Mouse (Mus musculus) forebrain, embryonic 12.5 days (tissue): ENCODE results near the gene Myocd. TPM values are rescaled to one million over a fixed set of nuclear protein-coding genes. Genes with fewer than 3 reads are reported as not detected.

Experiments used
- ATAC-seq: fragments of 200-750 bp; cut with Nextera tagmentation; 2 replicates; pipeline ENCODE4 v1.8.0; 2017; ENCODE audit warnings: moderate TSS enrichment; ENCODE audit not compliant: low FRiP score
- H3K27ac ChIP-seq: fragments of 300-500 bp; sonication (generic); 2 replicates; pipeline ENCODE4 v1.5.1; 2016; ENCODE audit warnings: mild to moderate bottlenecking
- H3K27me3 ChIP-seq: fragments of 300-500 bp; sonication (generic); 2 replicates; pipeline ENCODE4 v1.6.1; 2016; ENCODE audit warnings: mild to moderate bottlenecking
- H3K36me3 ChIP-seq: fragments of 300-500 bp; sonication (generic); replicated peaks from 2 replicates; pipeline ENCODE4 v1.6.1; 2016; ENCODE audit warnings: mild to moderate bottlenecking
- H3K4me1 ChIP-seq: fragments of 300-500 bp; sonication (generic); 2 replicates; pipeline ENCODE4 v1.6.1; 2016
- H3K4me2 ChIP-seq: fragments of 300-500 bp; sonication (generic); 2 replicates; pipeline ENCODE4 v1.6.1; 2016; ENCODE audit warnings: mild to moderate bottlenecking, moderate library complexity
- H3K4me3 ChIP-seq: fragments of 300-500 bp; sonication (generic); replicated peaks from 2 replicates; pipeline ENCODE4 v1.5.1; 2016; ENCODE audit warnings: mild to moderate bottlenecking
- H3K9ac ChIP-seq: fragments of 300-500 bp; sonication (generic); 2 replicates; pipeline ENCODE4 v1.6.1; 2016; ENCODE audit warnings: mild to moderate bottlenecking
- H3K9me3 ChIP-seq: fragments of 300-500 bp; sonication (generic); 2 replicates; pipeline ENCODE4 v1.6.1; 2016
- WGBS: fragments of 180-500 bp; shearing (Covaris S2); methylation state at CpG from one replicate; pipeline ENCODE4 v1.1.7; 2016; 5-methylcytosine and 5-hydroxymethylcytosine counted together
- polyA plus RNA-seq: library from polyadenylated mRNA; unstranded; fragments of >200 nt; fragmentation: Nextera tagmentation; extraction: Ambion mirVana; gene quantifications from 2 replicates; pipeline ENCODE4 v1.2.1, GENCODE M21; 2016

The Myocd gene
- polyA plus RNA-seq, 1 experiment from 2014 or later: 0.31 TPM

DNA sequence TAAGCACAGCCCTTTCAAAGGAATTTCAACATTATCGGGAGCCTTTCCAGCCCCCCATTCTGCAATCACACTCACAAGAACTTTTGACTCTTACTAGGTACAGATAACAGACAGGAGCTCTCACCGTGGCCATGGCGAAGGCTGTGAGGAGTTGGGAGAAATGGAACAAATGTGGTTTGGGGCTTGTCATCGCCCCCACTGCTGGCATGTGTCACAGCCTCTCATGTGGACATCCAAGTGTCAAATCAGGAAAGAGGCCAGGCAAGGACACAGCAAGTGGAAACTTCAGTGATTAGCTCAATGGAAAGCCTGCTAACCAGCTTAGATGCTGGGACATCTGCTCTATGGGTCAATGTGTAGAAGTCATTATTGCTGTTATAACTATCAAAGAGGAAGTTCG lies 64.5 kb downstream of the Myocd start:
- Histone ChIP-seq H3K36me3 (no peaks in the 10 kb centered on the region), H3K9me3 (no peaks in the 10 kb centered on the region), H3K4me3 (no peak overlapping the region), H3K27ac (no peak overlapping the region), H3K9ac (no peak overlapping the region), H3K27me3 (no peaks in the 10 kb centered on the region), H3K4me2 (no peak overlapping the region), H3K4me1 (peaks cover 11% of the 10 kb centered on the region)
- WGBS: 86% methylated on average over 5 of the region's 5 CpGs
- no peak for ATAC-seq

DNA sequence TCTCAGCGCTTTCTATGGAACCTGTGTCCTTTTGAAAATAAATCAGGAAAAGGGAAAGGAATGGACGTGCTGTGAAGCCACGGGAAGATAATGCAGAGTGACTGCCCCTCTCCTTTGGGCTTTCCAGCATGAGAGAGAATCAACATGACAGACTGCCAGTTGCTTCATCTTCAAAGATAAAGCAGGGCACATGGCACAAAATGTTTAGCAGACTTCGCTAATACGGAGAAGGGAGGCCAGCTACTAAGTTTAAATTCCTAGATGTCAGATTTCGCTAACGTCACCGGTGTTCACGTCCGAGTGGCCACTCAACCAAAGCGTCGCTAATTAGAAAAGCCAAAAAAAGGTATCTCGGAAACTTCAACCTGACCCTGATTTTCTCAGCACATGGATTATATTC lies 65.1 kb downstream of the Myocd start:
- Histone ChIP-seq H3K4me3 (no peak overlapping the region), H3K9ac (no peak overlapping the region), H3K27ac (no peak overlapping the region), H3K4me2 (no peak overlapping the region), H3K4me1 (peaks cover 11% of the 10 kb centered on the region), H3K9me3 (no peaks in the 10 kb centered on the region), H3K27me3 (no peaks in the 10 kb centered on the region), H3K36me3 (no peaks in the 10 kb centered on the region)
- no peak for ATAC-seq
- WGBS: 82% methylated on average over 13 of the region's 13 CpGs

DNA sequence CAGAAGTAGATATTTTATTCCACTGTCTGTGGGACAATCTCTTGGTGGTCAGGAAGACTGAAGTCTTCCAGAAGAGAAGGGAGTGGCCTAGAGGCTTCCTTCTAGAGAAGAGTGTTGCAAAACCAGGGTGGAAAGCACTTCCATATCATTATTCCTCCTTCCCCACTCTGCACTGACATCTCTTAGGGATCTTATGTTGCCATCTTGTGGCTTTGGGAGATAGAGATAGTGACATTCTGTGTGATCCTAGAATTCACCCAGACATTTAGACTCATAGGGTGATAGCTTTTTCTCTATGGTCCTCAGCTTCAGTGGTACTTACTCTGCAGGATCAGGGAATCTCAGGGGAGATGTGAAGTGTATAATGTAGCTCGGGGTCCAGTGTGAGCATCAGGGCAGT lies 66.8 kb downstream of the Myocd start:
- ATAC-seq: no peak

DNA sequence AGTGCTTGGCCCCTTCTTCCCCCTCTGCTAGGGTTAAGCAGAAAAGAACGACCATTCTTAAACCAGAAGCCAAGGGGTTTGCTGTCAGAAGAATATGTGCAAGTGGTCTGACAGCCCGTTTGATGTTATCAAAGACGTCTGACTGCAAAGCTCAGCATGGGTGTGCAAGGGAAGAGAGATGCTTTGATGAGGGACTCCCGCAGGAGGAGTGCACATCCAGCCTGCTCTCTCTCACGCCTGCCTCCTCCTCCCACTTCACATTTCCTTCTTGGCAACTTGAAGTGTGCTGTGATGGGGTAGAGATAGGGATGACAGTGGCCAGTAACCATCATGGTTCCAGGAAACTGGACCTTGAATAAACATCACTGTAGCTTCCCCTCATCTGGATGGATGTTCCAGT lies 67.6 kb downstream of the Myocd start:
- H3K36me3 ChIP-seq: no peaks in the 10 kb centered on the region
- H3K27me3 ChIP-seq: no peaks in the 10 kb centered on the region
- WGBS: 44% methylated on average over 5 of the region's 5 CpGs
- H3K4me1 ChIP-seq: peaks cover 11% of the 10 kb centered on the region
- no peak overlapping the region for H3K4me2 ChIP-seq
- no peak overlapping the region for H3K4me3 ChIP-seq
- no peaks in the 10 kb centered on the region for H3K9me3 ChIP-seq
- H3K9ac ChIP-seq: no peak overlapping the region
- ATAC-seq: no peak
- no peak overlapping the region for H3K27ac ChIP-seq

More for the DNA sequence above, 66.8 kb downstream of the Myocd start:
- H3K4me2 ChIP-seq: no peak overlapping the region
- H3K9ac ChIP-seq: no peak overlapping the region
- WGBS: 91% methylated on average over 1 of the region's 1 CpGs
- no peaks in the 10 kb centered on the region for H3K36me3 ChIP-seq
- no peak overlapping the region for H3K27ac ChIP-seq
- H3K4me1 ChIP-seq: peaks cover 11% of the 10 kb centered on the region
- no peaks in the 10 kb centered on the region for H3K27me3 ChIP-seq
- no peaks in the 10 kb centered on the region for H3K9me3 ChIP-seq
- H3K4me3 ChIP-seq: no peak overlapping the region

DNA sequence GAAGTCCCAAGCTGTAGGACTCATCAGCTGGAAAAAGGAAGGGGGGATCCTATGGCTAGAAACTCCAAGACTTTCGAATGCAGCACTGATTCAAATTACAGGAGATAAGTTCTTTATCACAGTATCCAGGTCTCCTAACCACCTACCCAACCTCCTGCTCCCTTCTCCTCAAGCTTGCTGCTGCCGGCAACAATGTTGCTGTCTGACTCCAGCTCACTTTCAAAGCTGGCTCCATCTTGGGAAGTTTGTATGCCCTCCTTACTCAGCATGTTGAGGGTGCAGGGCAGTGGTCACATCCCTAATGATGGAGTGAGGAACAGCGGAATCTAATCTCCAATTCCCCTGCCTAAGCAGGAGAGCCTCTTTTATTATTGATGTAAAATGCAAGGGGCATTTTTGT lies 71.8 kb downstream of the Myocd start:
- 86% methylated on average over 3 of the region's 3 CpGs for WGBS

DNA sequence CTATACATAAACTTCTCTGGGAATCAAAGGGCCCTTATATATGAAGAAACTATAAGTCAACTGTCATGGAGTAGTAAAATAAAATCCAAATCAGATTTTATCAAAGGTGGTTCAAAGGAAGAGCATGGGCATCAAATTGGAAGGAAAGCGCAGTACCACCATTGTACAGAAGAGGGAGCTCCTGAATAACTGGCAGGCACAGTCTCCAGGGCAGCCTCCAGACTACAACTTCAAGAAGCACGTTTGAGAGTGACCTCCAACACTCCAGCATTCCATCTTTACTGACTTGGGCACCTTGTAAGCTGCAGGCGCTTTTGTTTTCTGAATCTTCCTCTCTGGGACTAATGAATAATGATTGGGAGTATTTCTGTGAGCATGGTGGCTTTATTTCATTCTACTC lies 72.5 kb downstream of the Myocd start:
- H3K9me3 ChIP-seq: no peaks in the 10 kb centered on the region
- H3K36me3 ChIP-seq: no peaks in the 10 kb centered on the region
- WGBS: 5% methylated on average over 3 of the region's 3 CpGs
- H3K27me3 ChIP-seq: no peaks in the 10 kb centered on the region
- H3K27ac ChIP-seq: no peak overlapping the region
- peaks cover 5% of the 10 kb centered on the region; the same call in 1 of the 2 replicates for H3K4me1 ChIP-seq
- ATAC-seq: no peak; the same call in 1 of the 2 replicates
- no peak overlapping the region for H3K9ac ChIP-seq
- H3K4me3 ChIP-seq: no peak overlapping the region
- no peak overlapping the region for H3K4me2 ChIP-seq

More for the DNA sequence above, 71.8 kb downstream of the Myocd start:
- ATAC-seq: no peak
- H3K9ac ChIP-seq: no peak overlapping the region
- H3K27me3 ChIP-seq: no peaks in the 10 kb centered on the region
- peaks cover 5% of the 10 kb centered on the region; the same call in 1 of the 2 replicates for H3K4me1 ChIP-seq
- no peaks in the 10 kb centered on the region for H3K36me3 ChIP-seq
- no peak overlapping the region for H3K4me2 ChIP-seq
- H3K4me3 ChIP-seq: no peak overlapping the region
- H3K9me3 ChIP-seq: no peaks in the 10 kb centered on the region
- H3K27ac ChIP-seq: no peak overlapping the region

DNA sequence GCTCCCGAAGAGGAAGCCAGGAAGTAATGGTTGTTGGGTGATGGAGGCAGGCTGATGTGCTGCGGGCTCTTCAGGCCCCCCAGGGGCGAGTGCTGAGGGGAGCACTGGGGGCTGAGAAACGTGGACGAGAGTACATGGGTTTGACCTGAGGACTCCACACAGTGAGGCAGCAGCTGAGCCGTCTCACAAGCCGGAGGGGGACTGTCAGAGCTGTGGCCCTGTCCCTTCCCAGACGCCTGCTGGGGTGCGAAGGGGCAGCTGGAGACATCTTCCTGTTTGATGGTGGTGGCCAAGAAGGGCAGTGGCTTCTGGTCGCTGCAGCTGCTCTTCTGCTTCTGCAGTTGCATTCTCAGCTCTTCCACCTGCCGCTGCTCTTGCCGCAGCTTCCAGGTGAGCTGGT lies 82.8 kb downstream of the Myocd start:
- Histone ChIP-seq H3K27ac (no peak overlapping the region), H3K9me3 (no peaks in the 10 kb centered on the region), H3K4me1 (no peaks in the 10 kb centered on the region), H3K4me2 (no peak overlapping the region), H3K9ac (no peak overlapping the region), H3K36me3 (no peaks in the 10 kb centered on the region), H3K27me3 (no peaks in the 10 kb centered on the region), H3K4me3 (no peak overlapping the region)
- no peak for ATAC-seq
- 85% methylated on average over 12 of the region's 12 CpGs for WGBS

DNA sequence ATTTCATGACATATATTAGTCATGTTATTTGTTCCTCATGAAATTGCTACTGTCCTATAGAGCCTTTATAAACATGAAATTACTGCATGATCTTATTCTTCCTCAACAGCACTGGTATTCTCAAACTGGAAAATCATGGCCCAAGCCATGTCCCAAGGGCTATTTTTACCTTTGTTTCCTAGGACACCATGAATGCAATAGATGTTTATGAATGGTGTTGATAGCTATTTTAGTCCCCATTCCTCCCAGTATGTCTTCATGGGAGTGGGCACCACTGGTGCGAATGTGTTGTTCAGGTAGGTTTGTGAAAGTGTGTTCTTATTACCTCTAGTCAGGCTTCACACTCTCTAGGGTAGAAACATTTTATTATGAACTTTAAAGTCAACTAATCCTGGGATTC lies 84.7 kb downstream of the Myocd start:
- 89% methylated on average over 1 of the region's 1 CpGs for WGBS
- Histone ChIP-seq H3K4me2 (no peak overlapping the region), H3K4me1 (no peaks in the 10 kb centered on the region), H3K27me3 (no peaks in the 10 kb centered on the region), H3K9me3 (no peaks in the 10 kb centered on the region), H3K36me3 (no peaks in the 10 kb centered on the region), H3K4me3 (no peak overlapping the region), H3K9ac (no peak overlapping the region), H3K27ac (no peak overlapping the region)
- no peak for ATAC-seq

DNA sequence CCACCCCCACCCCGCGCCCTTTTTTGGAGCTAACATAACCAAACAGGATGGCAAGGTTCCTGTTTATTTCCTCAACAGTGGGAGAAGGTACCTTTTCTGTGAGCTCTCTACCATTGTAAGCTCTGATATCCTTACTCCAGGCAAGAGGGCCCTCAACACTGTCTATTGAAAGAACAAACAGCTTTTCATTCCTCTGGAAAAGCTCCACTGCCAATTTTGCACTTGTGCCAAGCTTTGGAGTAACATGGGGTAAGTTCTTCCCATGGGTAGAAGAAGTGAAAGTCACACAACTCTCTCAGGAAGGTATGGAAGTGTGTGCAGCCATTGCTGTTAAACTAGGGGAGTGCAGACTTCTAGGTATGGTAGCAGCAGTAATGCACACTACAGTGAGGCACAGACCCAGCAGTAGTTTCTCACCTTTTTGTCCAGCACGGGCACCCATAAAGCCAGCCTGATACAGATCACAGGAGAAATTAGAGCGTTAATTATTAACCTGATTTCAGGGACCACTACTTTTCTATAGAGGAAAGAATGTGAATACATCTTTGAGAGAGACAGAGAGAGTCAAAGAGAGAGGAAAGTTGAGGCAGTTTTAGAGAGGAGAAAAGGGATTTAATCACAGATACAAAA lies 99.6 kb downstream of the Myocd start:
- Histone ChIP-seq H3K9me3 (no peaks in the 10 kb centered on the region), H3K4me3 (no peak overlapping the region), H3K4me1 (no peaks in the 10 kb centered on the region), H3K27ac (no peak overlapping the region), H3K4me2 (no peak overlapping the region), H3K27me3 (no peaks in the 10 kb centered on the region), H3K9ac (no peak overlapping the region), H3K36me3 (no peaks in the 10 kb centered on the region)
- ATAC-seq: no peak
- WGBS: 91% methylated on average over 4 of the region's 4 CpGs

DNA sequence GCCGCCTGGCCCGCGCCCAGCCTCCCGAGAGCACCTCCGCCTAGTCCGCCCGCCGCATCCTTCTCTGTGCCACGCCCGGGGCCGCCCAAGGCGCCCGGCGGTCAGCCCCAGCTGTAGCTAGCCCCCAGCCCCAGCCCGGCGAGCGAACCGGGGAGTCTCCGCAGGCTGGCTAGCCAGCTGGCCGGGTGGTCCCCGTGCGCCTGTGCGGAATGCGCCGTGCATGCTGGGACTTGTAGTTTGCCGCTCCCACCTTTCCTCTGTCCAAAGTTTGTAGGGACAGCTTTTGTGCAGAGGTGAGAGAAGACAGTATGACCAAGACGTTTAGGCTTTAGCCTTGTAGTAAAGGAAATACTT lies 107.0 kb downstream of the Myocd start, which contains the start of gene Arhgap44:
Gene Arhgap44 (minus strand): TSS at position 195 of the 354 bp plus-strand sequence.
- Histone ChIP-seq H3K4me2 (peak within 1 kb of the TSS; percentile 91), H3K9me3 (no peaks in the 10 kb centered on the region), H3K4me3 (peak within 1 kb of the TSS; percentile 83), H3K27me3 (peaks cover 13% of the 10 kb centered on the region; the same call in 1 of the 2 replicates), H3K4me1 (peaks cover 9% of the 10 kb centered on the region), H3K9ac (peak within 1 kb of the TSS; percentile 88), H3K36me3 (no peaks in the 10 kb centered on the region), H3K27ac (no peak within 1 kb of the TSS)
- ATAC-seq: peak; percentile 97
- 0% methylated on average over 24 of the region's 27 CpGs for WGBS

DNA sequence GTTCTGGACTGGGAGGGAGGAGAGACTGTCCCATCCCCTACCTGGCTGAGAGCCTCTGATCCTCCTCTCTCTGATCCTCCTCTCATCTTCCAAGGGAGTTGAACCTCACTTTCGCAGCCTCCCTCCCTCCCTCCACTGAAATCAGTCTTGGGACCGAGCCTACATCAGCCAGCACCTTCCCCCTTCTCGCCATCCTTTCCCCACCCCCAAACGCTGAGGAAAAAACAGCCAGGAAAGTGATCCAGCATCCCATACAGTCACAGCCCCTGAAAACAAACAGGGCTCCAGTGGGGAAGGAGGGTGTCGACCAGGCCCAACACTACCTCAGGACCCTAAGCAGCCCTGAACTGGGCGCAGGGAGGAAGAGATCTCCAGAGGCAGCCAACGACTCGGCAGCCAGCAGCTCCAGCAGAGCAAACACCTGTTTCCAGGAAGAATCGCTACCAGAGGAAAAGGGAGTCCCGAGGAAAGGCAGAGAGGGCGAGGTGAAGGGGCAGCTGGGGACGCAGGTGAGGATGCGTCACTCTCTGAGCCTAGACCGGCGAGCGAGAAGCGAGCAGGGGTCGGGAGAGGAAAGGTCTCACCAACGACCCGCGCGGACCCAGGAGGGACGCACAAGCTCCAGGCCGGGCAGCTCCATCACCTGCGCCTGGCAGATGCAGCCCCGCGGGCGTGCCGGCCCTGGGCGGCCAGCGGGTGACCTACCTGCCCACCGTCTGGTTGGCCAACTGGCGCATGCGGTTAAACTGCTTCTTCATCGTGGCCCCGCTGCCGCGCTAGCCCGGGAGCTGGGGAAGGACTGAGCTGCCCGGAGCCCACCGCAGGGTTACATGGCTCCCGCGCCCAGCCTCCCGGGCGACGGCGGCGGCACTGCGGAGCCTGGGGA lies 107.7 kb downstream of the Myocd start:
- peak overlapping the region; percentile 88 for H3K9ac ChIP-seq
- ATAC-seq: peak; percentile 89
- H3K27ac ChIP-seq: no peak overlapping the region
- WGBS: under 1% methylated on average over 43 of the region's 49 CpGs
- no peaks in the 10 kb centered on the region for H3K36me3 ChIP-seq
- peak overlapping the region; percentile 91 for H3K4me2 ChIP-seq
- H3K27me3 ChIP-seq: peaks cover 13% of the 10 kb centered on the region; the same call in 1 of the 2 replicates
- H3K4me1 ChIP-seq: peaks cover 9% of the 10 kb centered on the region
- peak overlapping the region; percentile 83 for H3K4me3 ChIP-seq
- H3K9me3 ChIP-seq: no peaks in the 10 kb centered on the region

DNA sequence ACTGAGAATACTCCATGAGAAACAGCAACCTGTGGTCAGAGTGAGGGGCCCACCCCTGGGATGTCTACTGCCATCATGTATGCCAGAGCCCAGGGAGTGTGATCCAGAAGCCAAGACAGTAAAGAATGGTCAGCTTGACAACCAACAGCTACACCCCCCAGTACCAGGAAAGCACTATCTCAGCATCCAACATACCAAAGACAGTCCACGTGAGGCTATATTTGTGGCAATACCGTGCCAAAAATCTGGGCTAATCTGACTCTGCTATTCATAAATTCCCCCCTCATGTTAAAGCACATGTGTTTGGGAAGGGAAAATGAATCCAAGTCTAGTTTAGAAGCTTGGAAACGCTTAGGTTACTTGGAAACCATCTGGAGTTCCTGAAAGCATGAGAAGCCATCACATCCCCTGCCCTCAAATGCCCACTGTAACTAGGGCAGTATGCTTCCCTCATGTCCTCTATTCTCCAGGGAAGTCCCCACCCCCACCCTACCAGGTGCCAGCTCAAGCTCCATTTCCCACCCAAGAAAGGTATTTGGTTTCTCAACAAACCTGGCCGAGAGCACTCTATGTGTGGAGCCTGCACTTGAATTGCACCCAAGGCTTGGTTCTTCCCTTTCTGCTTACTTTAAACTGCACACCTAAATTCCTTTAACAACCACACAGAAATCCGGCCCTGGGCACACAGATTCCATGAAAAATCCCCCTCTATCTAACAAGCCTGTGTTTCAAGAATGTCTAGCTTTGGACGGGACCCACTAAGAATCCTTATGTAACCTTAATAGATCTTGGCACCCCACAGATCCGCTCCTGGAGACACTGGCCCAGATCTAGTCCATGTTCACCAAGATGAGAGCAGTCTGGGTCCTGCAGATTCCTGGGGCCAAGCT lies 108.6 kb downstream of the Myocd start:
- H3K4me1 ChIP-seq: peaks cover 9% of the 10 kb centered on the region
- H3K4me3 ChIP-seq: peak overlapping the region; percentile 83; the same call in 1 of the 2 replicates
- H3K9ac ChIP-seq: peak overlapping the region; percentile 88; the same call in 1 of the 2 replicates
- ATAC-seq: no peak
- no peaks in the 10 kb centered on the region for H3K9me3 ChIP-seq
- peaks cover 13% of the 10 kb centered on the region; the same call in 1 of the 2 replicates for H3K27me3 ChIP-seq
- H3K4me2 ChIP-seq: peak overlapping the region; percentile 91
- H3K27ac ChIP-seq: no peak overlapping the region
- WGBS: 62% methylated on average over 7 of the region's 7 CpGs
- H3K36me3 ChIP-seq: no peaks in the 10 kb centered on the region
